Mouse (Mus musculus) heart, embryonic 12.5 days (tissue): ENCODE results near the gene Gm15737. TPM values are rescaled to one million over a fixed set of nuclear protein-coding genes. Genes with fewer than 3 reads are reported as not detected.

Experiments
- ATAC-seq: fragments of 200-750 bp; cut with Nextera tagmentation; 2 replicates; pipeline ENCODE4 v1.8.0; 2017; ENCODE audit warnings: moderate TSS enrichment, moderate library complexity; ENCODE audit not compliant: insufficient number of reproducible peaks, low FRiP score
- H3K27ac ChIP-seq: fragments of 300-500 bp; sonication (generic); 2 replicates; pipeline ENCODE4 v1.5.1; 2016; ENCODE audit warnings: mild to moderate bottlenecking, moderate library complexity; ENCODE audit not compliant: poor library complexity, severe bottlenecking
- H3K27me3 ChIP-seq: fragments of 300-500 bp; sonication (generic); replicated peaks from 2 replicates; pipeline ENCODE4 v1.6.1; 2016; ENCODE audit warnings: mild to moderate bottlenecking, moderate library complexity
- H3K36me3 ChIP-seq: fragments of 300-500 bp; sonication (generic); 2 replicates; pipeline ENCODE4 v1.6.1; 2016; ENCODE audit warnings: mild to moderate bottlenecking, moderate library complexity
- H3K4me1 ChIP-seq: fragments of 300-500 bp; sonication (generic); replicated peaks from 2 replicates; pipeline ENCODE4 v1.6.1; 2016; ENCODE audit warnings: mild to moderate bottlenecking
- H3K4me2 ChIP-seq: fragments of 300-500 bp; sonication (generic); 2 replicates; pipeline ENCODE4 v1.6.1; 2016; ENCODE audit warnings: mild to moderate bottlenecking, moderate library complexity
- H3K4me3 ChIP-seq: fragments of 300-500 bp; sonication (generic); 2 replicates; pipeline ENCODE4 v1.5.1; 2016; ENCODE audit warnings: mild to moderate bottlenecking
- H3K9ac ChIP-seq: fragments of 300-500 bp; sonication (generic); 2 replicates; pipeline ENCODE4 v1.6.1; 2016; ENCODE audit warnings: mild to moderate bottlenecking, moderate library complexity
- H3K9me3 ChIP-seq: fragments of 300-500 bp; sonication (generic); replicated peaks from 2 replicates; pipeline ENCODE4 v1.6.1; 2016; ENCODE audit warnings: mild to moderate bottlenecking, moderate library complexity
- WGBS: fragments of 180-500 bp; shearing (Covaris S2); methylation state at CpG from one replicate; pipeline ENCODE4 v1.1.7; 2016; 5-methylcytosine and 5-hydroxymethylcytosine counted together
- polyA plus RNA-seq: library from polyadenylated mRNA; unstranded; fragments of >200 nt; fragmentation: Nextera tagmentation; extraction: Ambion mirVana; gene quantifications from 2 replicates; pipeline ENCODE4 v1.2.1, GENCODE M21; 2016

Gene Gm15737
- polyA plus RNA-seq, 1 experiment from 2014 or later = 0.13 TPM

DNA sequence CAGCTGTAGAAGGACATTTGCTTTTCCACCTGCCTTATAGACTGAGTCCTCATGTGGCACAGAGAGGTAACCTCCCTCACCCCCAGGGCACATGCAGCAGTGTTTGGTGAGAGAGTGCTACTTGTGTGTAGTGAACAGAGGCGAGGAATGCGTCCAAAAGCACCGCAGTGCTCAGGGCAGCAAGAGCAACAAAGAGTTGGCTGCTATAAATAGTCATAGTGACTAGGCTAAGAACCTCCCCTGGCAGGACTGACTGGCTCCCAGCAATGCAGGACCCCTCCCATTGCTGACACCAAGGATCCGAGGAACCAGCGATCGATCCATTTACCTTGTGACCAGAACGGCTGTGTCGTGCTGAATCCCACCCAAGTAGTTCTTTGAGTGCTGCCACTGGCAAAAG, 40.2 kb downstream of the Gm15737 start:
- Histone ChIP-seq H3K27ac (peak overlapping the region; percentile 86), H3K36me3 (peaks cover 10% of the 10 kb centered on the region; the same call in 1 of the 2 replicates), H3K9me3 (no peaks in the 10 kb centered on the region), H3K9ac (no peak overlapping the region), H3K4me3 (no peak overlapping the region), H3K4me1 (peaks cover 33% of the 10 kb centered on the region), H3K4me2 (peak overlapping the region; percentile 48; the same call in 1 of the 2 replicates), H3K27me3 (no peaks in the 10 kb centered on the region)
- WGBS = 28% methylated on average over 8 of the region's 8 CpGs
- ATAC-seq = 0 out of 2 replicates have a peak, but pooled peaks have one; percentile 57

DNA sequence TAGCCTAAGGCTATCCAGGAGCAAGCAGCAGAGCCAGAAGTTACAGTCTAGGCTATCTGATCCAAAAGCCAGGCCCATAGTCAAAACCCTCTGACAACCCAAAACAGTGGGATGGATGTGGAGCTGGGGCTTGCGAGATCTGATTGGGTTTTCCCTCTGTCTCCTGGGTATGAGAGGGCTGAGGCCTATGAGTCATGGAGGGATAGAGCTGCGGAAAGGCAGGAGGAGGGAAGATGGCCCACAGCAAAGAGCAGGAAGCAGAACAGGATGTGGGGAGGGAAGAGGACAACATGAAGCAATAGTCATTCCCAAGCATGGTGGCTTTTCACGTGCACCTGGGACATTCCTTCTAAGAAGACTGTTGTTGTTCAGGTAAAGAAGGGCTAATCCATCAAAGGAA, 41.5 kb downstream of the Gm15737 start:
- peaks cover 28% of the 10 kb centered on the region for H3K4me1 ChIP-seq
- H3K9me3 ChIP-seq = no peaks in the 10 kb centered on the region
- H3K36me3 ChIP-seq = peaks cover 10% of the 10 kb centered on the region; the same call in 1 of the 2 replicates
- no peaks in the 10 kb centered on the region for H3K27me3 ChIP-seq
- no peak for ATAC-seq
- no peak overlapping the region for H3K9ac ChIP-seq
- H3K27ac ChIP-seq = no peak overlapping the region
- no peak overlapping the region for H3K4me3 ChIP-seq
- WGBS = 59% methylated on average over 3 of the region's 3 CpGs
- no peak overlapping the region for H3K4me2 ChIP-seq

DNA sequence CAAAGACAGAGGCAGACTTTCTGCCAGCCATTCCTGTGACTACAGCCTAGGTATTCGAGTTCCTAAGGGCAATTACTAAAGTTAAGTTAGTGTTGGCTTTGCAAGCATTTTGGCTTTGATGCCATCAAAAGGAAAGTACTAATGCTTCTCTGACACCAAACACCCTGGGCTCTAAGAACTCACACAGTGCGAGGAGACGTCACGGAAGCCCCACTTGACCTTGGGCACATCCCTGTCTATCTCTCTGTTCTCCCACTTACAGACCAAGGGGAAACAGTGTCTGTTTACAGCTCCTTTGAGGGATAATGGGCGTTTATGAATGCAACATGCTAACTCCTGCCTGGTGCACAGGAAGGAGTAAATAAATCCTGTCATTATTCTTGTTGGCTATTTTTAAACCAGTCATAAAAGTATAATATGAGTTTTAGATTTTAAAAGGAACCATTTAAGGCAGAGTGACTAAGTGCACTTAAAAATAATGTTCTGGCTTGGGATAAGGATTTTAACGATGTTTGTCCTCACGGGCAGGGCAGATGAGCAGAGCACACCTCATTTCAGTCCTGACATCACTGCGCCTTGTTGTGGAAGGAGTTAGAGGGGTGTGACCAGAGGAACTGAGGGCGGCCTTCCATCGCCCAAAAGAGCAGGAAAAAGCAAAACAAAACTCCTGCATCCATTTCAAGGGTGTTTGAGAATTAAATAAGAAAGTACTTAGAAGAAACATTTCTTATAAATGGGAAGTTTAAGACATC, 52.0 kb downstream of the Gm15737 start:
- H3K27ac ChIP-seq = no peak overlapping the region
- H3K4me2 ChIP-seq = no peak overlapping the region
- H3K9ac ChIP-seq = no peak overlapping the region
- peaks cover 30% of the 10 kb centered on the region for H3K4me1 ChIP-seq
- H3K4me3 ChIP-seq = no peak overlapping the region
- H3K27me3 ChIP-seq = no peaks in the 10 kb centered on the region
- WGBS = 60% methylated on average over 10 of the region's 10 CpGs
- H3K36me3 ChIP-seq = no peaks in the 10 kb centered on the region
- no peaks in the 10 kb centered on the region for H3K9me3 ChIP-seq
- no peak for ATAC-seq

- H3K4me1 ChIP-seq = peaks cover 36% of the 10 kb centered on the region
- H3K36me3 ChIP-seq = peaks cover 3% of the 10 kb centered on the region; the same call in 1 of the 2 replicates
- H3K27ac ChIP-seq = no peak overlapping the region
- no peak for ATAC-seq
- H3K27me3 ChIP-seq = no peaks in the 10 kb centered on the region
- 26% methylated on average over 4 of the region's 4 CpGs for WGBS
- no peak overlapping the region; the same call in 1 of the 2 replicates for H3K4me2 ChIP-seq
- no peak overlapping the region for H3K4me3 ChIP-seq
- H3K9me3 ChIP-seq = no peaks in the 10 kb centered on the region
- no peak overlapping the region for H3K9ac ChIP-seq
Observed at GRCm38 (mm10) chr6:92921843-92922242, 52.7 kb downstream of the Gm15737 start.

- 33% methylated on average over 8 of the region's 8 CpGs for whole genome bisulfite sequencing
Observed at GRCm38 (mm10) chr6:92924536-92924935, 55.4 kb downstream of the Gm15737 start.

DNA sequence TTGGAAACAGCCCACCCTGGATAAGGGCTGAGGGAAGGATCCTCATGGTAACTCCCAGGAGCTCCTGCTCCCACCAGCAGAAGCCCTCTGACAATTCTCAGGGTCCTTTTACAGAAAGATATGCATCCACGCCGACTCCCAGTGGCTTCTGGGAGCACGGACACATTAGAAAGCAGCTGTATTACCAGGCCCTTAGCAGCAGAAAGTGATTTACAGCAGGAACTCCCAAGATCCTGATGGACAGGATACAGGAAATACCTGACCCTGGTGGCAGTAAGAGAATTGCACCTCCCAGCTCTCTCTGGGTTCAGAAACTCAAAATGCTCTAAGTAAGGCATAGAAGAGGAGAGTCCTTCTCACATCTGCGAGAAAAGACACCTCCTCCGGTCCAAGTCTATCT, 59.1 kb downstream of the Gm15737 start:
- Histone ChIP-seq H3K9me3 (no peaks in the 10 kb centered on the region), H3K4me1 (peaks cover 25% of the 10 kb centered on the region), H3K27me3 (no peaks in the 10 kb centered on the region), H3K4me2 (no peak overlapping the region), H3K4me3 (no peak overlapping the region), H3K36me3 (peaks cover 33% of the 10 kb centered on the region), H3K27ac (no peak overlapping the region), H3K9ac (no peak overlapping the region)
- WGBS = 79% methylated on average over 5 of the region's 5 CpGs
- ATAC-seq = no peak

More at GRCm38 (mm10) chr6:92924536-92924935, 55.4 kb downstream of the Gm15737 start:
- Histone ChIP-seq H3K4me3 (no peak overlapping the region), H3K27me3 (no peaks in the 10 kb centered on the region), H3K9me3 (no peaks in the 10 kb centered on the region), H3K4me1 (peaks cover 40% of the 10 kb centered on the region), H3K27ac (peak overlapping the region; percentile 23; the same call in 1 of the 2 replicates), H3K9ac (no peak overlapping the region), H3K4me2 (peak overlapping the region; percentile 23), H3K36me3 (peaks cover 3% of the 10 kb centered on the region; the same call in 1 of the 2 replicates)
- ATAC-seq = no peak

Other genes starting within 250 kb of the Gm15737 start
- gene Prickle2, start 163.2 kb upstream of the Gm15737 start, polyA plus RNA-seq = 7.9 and 8.9 TPM in 2 replicates
- 4.8 and 5.0 TPM in 2 replicates for gene A730049H05Rik, start 52.9 kb upstream of the Gm15737 start, polyA plus RNA-seq
- 6.4 and 7.0 TPM in 2 replicates for gene Adamts9, start 74.1 kb downstream of the Gm15737 start, polyA plus RNA-seq